Mouse (Mus musculus): ENCODE results near the gene 1700029H14Rik.

Gene 1700029H14Rik

GRCm38 (mm10) chr8:13540122-13540521 is 22.1 kb downstream of the 1700029H14Rik start:
- no peak for DNase-seq

DNA sequence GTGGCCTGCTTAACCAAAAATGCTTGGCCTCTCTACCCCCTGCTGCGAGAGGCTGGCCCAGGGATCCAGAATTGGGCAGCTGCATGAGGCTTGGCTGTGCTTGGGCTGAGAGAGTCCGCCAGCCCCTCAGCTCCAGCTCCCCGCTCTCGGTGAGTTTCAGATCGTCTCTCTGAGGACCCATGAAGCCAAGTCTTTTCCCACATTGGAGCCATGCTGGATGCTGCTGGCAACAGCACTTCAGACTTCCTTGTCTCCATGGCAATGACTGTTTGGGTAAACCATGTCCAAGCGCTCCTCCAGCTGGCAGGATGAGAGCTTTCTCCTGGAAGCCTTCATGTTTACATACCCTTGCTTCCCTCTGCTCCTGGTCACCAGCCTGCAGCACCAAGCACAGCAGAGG is 23.4 kb downstream of the 1700029H14Rik start:
- DNase-seq, result peak in 1 of 2 experiments; percentile 49

- no peak for DNase-seq
Measured at GRCm38 (mm10) chr8:13537102-13537501, 25.2 kb downstream of the 1700029H14Rik start.

- peak in 1 of 2 experiments; percentile 23 for DNase-seq
Measured at GRCm38 (mm10) chr8:13533123-13533522, 29.1 kb downstream of the 1700029H14Rik start.

GRCm38 (mm10) chr8:13531602-13532171 is 30.6 kb downstream of the 1700029H14Rik start:
- no peak for DNase-seq

DNA sequence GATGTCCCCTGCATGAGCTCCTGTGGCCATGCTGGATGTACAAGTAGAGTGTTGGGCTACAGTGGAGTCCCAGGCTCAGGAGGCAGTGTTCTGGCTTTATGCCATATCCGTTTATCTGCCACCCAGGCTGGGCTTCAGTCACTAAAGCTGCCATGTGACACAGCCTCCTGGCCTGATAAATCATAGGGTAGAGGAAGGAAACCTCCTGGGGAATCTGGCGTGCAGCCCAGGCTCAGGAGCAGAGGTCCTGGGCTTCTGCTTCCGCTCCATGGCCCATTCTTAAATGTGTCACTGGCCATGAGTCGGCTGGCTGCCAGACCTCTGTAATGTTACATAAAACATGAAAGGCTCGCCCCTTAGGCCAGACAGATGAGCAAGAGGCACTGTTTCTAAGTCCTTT is 31.3 kb downstream of the 1700029H14Rik start:
- DNase-seq, result peak; percentile 94 to 96

DNA sequence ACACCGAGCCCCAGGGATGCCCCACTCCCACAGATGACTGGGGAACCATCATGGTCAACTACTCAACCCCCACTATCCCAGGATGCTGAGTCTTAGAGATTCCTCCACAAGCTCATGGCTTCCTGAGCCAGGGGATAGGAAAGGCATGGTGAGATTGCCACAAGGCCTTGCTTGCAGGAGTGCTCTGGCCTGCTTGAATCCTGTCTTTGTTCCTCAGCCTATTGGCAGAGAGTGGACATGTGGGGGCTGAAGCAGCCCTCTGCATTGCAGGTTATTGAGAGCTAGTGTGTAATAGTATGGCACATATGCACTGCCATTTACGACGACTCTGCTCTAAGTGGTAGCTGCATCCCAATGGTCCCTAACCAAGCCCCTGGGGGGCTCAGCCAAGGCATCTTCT is 31.9 kb downstream of the 1700029H14Rik start:
- DNase-seq, result peak in 1 of 2 experiments; percentile 42

GRCm38 (mm10) chr8:13529891-13530316 is 32.4 kb downstream of the 1700029H14Rik start:
- DNase-seq, result peak; percentile 93 to 94

GRCm38 (mm10) chr8:13529011-13529840 is 33.0 kb downstream of the 1700029H14Rik start:
- DNase-seq, result peak in 1 of 2 experiments; percentile 38

GRCm38 (mm10) chr8:13521392-13521791 is 40.9 kb downstream of the 1700029H14Rik start:
- no peak for DNase-seq

DNA sequence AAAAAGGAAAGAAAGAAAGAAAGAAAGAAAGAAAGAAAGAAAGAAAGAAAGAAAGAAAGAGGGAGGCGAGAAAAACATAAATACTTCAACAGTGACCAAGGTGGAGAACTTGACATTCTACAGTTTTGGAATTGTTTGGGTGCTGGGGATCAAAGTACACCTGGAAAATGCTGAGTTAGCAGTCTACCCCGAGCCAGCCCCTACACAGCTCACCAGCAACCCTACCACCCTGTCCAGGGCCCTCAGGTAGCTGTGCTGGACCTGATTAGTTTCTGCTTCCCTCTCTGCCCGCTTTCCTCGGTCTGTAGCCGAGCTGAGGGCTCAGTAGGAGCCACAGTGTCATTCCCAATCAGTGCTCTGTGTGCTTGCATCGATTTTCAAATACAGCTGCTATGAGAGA is 41.9 kb downstream of the 1700029H14Rik start:
- no peak for DNase-seq

GRCm38 (mm10) chr8:13519503-13519902 is 42.8 kb downstream of the 1700029H14Rik start:
- DNase-seq, result no peak

DNA sequence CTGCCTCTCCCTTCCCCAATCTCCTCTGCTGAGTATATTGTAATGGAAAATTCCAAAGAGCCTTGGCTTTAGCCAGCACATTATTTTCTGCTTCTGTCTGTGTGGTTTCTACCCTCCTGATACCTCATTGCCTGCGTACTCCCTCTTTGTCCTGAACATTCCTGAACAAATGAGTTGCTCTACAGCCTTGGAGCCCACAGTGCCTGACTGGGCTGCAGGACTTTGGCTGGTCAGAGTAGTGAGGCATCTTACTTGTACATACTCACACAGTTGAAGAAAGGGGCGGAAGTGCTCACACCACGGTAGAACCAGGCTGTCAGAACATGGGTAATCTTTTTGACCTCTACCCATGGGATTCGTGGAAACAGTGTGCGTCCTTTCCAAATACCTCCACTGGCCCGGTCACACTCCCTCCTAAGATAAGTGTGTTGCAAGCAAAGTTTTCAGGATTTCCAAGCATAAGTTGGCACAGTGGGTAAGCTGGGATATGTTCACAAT is 44.9 kb downstream of the 1700029H14Rik start:
- no peak for DNase-seq

DNA sequence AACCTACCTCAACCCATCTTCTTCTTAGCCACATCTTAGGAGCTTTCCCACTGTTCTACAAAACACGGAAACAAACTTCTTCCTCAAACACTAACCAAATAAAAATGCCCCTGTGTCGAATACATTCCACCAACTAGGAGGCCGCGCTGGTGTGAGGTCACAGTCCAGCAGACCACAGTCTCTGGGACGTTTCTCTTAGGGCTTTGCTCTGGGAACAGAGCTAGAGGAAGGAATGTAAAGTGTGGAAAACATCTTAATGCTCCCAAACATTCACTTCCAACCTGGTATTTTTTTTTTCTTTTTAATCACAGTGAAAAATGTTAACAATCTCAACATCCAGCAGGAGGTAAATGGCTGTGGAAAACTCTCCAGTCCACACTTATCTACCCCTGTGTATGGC is 45.5 kb downstream of the 1700029H14Rik start:
- no peak for DNase-seq

DNA sequence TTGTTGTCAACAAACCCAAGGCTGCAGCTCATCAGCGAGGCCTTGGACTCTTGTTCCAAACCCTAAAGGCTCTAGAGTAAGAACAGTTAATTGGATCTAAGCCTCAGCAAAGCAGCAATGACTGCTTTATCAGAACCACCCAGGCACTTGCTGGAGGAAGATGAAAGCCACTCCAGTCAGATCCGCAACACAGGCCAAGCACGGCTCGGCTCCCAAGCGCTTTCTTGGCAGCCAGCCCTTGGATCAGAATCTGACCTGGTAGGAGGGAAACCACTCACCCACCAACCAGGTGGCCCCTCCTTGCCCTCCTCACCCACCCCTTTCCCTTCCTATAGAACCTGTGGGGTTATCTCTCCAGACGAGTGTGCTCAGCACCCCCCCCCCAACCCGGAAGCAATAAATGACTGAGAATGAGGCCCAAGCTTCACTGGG is 46.2 kb downstream of the 1700029H14Rik start:
- peak; percentile 70 to 83 for DNase-seq

- DNase-seq, result no peak
Measured at GRCm38 (mm10) chr8:13513556-13514370, 48.5 kb downstream of the 1700029H14Rik start.

DNA sequence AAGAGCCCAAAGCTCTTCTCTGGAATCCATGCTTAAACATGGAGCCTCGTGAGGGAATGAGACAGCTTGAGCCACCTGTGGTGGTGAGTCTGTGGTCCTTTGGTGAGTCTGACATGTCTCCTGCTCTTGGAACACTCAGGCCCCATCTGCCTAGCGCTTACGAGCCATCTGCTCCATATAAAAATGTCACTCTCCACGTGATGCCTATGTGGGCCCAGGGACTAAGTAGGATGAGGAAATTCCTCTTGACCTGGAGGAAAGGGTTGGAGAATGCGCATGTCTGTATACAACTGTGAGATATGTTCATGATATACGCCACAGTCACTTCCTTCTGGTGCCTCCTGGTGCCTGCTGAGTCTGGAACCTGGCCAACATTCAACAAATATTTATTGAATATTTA is 49.6 kb downstream of the 1700029H14Rik start:
- DNase-seq, result peak; percentile 90 to 91

- DNase-seq, result peak; percentile 73 to 79
Measured at GRCm38 (mm10) chr8:13512016-13512415, 50.2 kb downstream of the 1700029H14Rik start.

DNA sequence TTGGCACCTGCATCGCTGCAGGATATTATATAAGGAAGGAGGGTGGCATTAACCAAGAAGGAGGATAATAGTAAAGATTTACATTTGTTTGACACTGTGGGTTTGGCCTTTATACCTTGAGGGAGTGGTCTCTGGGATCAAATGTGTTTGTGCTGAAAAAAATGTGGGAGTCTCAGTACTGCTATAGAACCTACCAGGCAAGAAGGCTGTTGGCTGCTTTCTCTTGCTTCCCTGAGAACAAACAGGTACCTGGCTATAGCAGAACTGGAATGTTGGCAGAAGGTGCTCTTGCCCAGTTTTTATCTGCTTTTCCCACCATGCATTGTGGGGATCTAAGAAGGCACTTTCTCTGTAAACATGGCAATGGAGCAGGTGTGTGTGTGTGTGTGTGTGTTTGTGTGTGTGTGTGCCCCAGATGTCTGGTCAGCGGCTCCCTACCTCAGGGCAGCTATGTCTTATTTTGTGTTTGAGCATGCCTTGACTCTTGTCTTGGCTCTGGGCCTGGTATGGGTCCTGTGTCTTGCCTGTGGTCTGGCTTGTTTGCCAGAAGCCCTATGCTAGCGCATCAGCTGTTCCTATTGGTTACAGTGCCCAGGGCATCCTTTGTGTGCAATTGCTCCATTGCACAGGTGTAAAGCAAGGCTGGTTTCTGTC is 54.9 kb downstream of the 1700029H14Rik start:
- DNase-seq, result peak; percentile 26 to 49

DNA sequence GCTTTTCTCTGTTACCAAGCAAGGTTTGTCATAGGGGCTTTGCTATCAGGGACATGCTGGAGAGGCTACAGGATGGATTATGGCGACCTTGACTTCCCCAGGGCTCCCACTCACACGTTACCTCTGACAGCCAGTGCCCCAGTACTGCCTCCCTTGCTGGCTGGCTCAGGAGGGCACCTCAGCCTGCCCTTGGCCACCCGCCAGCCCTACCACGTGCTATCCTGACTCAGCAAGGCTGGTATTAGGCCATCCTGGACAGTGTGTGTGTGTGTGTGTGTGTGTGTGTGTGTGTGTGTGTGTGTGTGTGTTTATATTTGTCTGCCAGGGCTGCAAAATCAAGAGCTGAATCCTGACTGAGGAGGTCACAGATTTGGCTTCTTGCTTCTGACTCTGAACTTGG is 55.4 kb downstream of the 1700029H14Rik start:
- peak; percentile 60 to 78 for DNase-seq

- no peak for DNase-seq
Measured at GRCm38 (mm10) chr8:13504894-13505674, 57.2 kb downstream of the 1700029H14Rik start.

All from cerebellum, postnatal 25 days (tissue).